Mouse (Mus musculus) CD4-positive, CD25-positive, alpha-beta regulatory T cell, adult 4 months (primary cell): Measurements from ENCODE around the gene Slc16a11. TPM values are rescaled to one million over a fixed set of nuclear protein-coding genes. Genes with fewer than 3 reads are reported as not detected.
A peak's percentile ranks its signal among the peaks of the same experiment; 100 is the strongest.

Source experiments
- ATAC-seq: one replicate; pipeline ENCODE4 v1.8.0; 2017
- polyA plus RNA-seq, 2 experiments: library from polyadenylated mRNA; unstranded; fragments of 100-300 nt; shearing (Covaris generic); gene quantifications; one replicate each; pipeline ENCODE4 v1.2.1; 2017

The Slc16a11 gene
- polyA plus RNA-seq, 2 experiments from 2014 or later = not detected

GRCm38 (mm10) chr11:70259035-70259434, 46.5 kb downstream of the Slc16a11 start:
- ATAC-seq = no peak

GRCm38 (mm10) chr11:70265252-70265651, 52.7 kb downstream of the Slc16a11 start:
- peak; percentile 87 for ATAC-seq

DNA sequence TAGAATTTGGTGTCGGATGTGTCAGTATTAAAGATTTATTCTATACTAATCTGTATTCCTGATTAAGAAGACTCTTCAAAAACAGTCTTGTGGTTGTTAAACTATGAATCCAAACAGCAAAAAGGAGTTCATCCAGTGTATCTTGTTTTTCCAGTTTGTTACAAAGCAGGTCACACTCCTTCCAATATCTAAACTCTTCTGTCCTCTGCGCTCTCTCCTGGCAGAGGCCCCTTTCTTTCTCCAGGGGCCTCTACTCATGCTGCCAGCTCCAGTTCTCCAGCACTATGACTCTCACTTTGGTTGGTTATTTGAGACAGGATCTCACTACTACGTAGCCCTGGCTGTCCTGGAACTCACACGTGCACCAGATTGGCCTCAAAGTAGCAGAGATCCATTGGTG, 53.3 kb downstream of the Slc16a11 start:
- no peak for ATAC-seq

Other genes starting within 250 kb of the Slc16a11 start
- gene Cldn7, start 248.0 kb upstream of the Slc16a11 start, polyA plus RNA-seq = not detected
- 10 to 100 TPM; 21.1 to 25.4 TPM for gene Ctdnep1, start 231.6 kb upstream of the Slc16a11 start, polyA plus RNA-seq
- gene Elp5, start 230.2 kb upstream of the Slc16a11 start, polyA plus RNA-seq = 10 to 100 TPM; 69.7 to 79.3 TPM
- gene Gabarap, start 221.6 kb upstream of the Slc16a11 start, polyA plus RNA-seq = 100 to 1,000 TPM; 282 to 355 TPM
- gene Phf23, start 217.0 kb upstream of the Slc16a11 start, polyA plus RNA-seq = 10 to 100 TPM; 41.3 to 43.5 TPM
- 1 to 10 TPM; 4.0 to 4.6 TPM for gene Dvl2, start 212.2 kb upstream of the Slc16a11 start, polyA plus RNA-seq
- 100 to 1,000 TPM; 124 to 181 TPM for gene Acadvl, start 197.3 kb upstream of the Slc16a11 start, polyA plus RNA-seq
- 10 to 100 TPM in 1 of 2 experiments, 1 to 10 TPM in 1; 9.4 to 17.1 TPM for gene Dlg4, start 195.8 kb upstream of the Slc16a11 start, polyA plus RNA-seq
- gene Asgr1, start 158.7 kb upstream of the Slc16a11 start, polyA plus RNA-seq = not detected
- gene Asgr2, start 120.1 kb upstream of the Slc16a11 start, polyA plus RNA-seq = not detected
- gene Mgl2, start 82.4 kb upstream of the Slc16a11 start, polyA plus RNA-seq = not detected
- gene Clec10a, start 56.6 kb upstream of the Slc16a11 start, polyA plus RNA-seq = not detected
- 1 to 10 TPM; 2.7 to 3.9 TPM for gene Slc16a13, start 8.3 kb downstream of the Slc16a11 start, polyA plus RNA-seq
- gene Bcl6b, start 17.0 kb downstream of the Slc16a11 start, polyA plus RNA-seq = under 1 TPM; 0.31 to 0.56 TPM
- 100 to 1,000 TPM; 123 to 141 TPM for gene 0610010K14Rik, start 25.2 kb downstream of the Slc16a11 start, polyA plus RNA-seq
- 1 to 10 TPM; 3.3 to 5.3 TPM for gene Gm21988, start 27.1 kb downstream of the Slc16a11 start, polyA plus RNA-seq
- 100 to 1,000 TPM; 218 TPM for gene Rnasek, start 27.1 kb downstream of the Slc16a11 start, polyA plus RNA-seq
- gene Alox12, start 42.6 kb downstream of the Slc16a11 start, polyA plus RNA-seq = under 1 TPM in 1 of 2 experiments, not detected in 1; 0.31 TPM
- not detected for gene Alox12e, start 109.9 kb downstream of the Slc16a11 start, polyA plus RNA-seq
- gene Alox15, start 139.3 kb downstream of the Slc16a11 start, polyA plus RNA-seq = not detected
- 1 to 10 TPM; 4.4 to 7.7 TPM for gene Pelp1, start 197.3 kb downstream of the Slc16a11 start, polyA plus RNA-seq
- 10 to 100 TPM; 47.0 to 64.1 TPM for gene Arrb2, start 219.9 kb downstream of the Slc16a11 start, polyA plus RNA-seq
- gene Med11, start 239.2 kb downstream of the Slc16a11 start, polyA plus RNA-seq = 10 to 100 TPM; 84.3 to 85.7 TPM
- not detected for gene Zmynd15, start 246.7 kb downstream of the Slc16a11 start, polyA plus RNA-seq
- under 1 TPM; 0.43 to 0.87 TPM for gene Cxcl16, start 247.2 kb downstream of the Slc16a11 start, polyA plus RNA-seq